Mouse (Mus musculus): ENCODE measurements around the gene Pim3.

Gene Pim3

DNA sequence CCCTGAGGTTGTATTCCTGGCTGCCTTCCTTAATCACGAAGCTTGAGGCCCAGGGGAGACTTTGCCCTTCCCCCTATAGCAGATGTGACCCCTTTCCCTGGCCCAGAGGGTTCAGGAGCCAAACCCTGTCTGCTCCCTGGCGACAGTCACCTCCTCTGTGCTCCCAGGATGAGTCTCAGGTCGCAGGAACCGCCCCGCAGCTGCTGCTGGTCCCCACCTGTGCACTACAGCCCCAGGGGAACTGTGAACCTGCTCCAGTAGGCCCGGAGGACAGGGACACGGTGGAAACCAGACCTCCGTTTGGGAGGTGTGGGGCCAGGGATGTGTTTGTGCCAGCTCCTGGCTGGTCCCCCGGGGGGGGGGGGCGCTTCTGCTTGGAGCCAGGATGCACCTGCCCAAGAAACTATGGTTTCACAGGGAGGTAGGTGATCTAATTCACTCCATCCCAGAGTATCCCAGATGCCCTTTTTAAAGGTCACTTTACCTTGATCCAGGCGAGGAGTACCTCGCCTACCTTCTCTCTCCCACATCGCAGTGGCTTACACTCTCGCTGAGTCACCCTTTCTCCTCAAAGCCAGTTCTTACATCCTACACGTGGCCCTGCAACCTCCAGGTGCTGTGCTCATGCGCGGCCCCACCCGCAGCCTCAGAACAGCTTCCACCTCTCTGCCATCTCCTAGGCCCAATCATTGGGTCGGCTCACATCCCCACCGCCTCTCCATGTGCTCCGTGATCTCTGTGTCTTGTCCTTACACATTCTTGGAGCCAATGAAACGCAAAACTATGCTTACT lies 19.5 kb downstream of the Pim3 start:
- DNase-seq (ENCODE audit: low read depth), result no peak

DNA sequence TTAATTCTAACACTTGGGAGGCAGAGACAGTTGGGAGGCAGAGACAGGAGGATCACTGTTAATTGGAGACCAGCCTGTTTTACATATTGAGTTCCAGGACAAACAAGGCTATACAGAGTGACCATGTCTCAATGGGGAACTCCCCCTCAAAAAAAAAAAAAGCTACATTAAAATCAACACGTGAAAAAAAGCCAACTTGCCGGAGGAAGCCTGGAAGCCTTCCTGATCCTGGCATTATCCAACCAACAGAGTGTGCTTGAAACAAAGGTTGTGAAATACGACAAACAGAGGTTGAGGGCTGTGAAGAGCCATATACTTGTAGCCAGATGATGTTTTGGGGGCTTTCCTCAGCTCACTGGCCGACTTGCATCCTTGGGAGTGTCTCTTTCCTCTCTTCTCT lies 20.9 kb downstream of the Pim3 start:
- no peak for DNase-seq (ENCODE audit: low read depth)

DNA sequence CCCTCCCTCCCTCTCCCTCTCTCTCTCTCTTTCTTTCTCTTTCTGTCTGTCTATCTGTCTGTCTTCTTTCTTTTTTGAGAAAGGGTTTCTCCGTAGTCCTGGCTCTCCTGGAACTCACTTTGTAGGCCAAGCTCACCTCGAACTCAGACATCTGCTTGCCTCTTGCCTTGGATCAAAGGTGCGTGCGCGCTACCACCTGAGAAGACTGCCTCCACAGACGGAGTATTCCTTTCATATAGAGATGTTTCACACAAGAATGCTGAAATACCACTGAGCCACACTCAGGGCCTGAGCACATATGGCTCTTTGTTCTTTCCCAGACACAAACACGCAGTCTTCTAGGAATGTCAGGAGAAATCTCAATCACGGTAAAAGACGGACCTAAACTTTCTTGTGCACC lies 21.4 kb downstream of the Pim3 start:
- no peak for DNase-seq (ENCODE audit: low read depth)

DNA sequence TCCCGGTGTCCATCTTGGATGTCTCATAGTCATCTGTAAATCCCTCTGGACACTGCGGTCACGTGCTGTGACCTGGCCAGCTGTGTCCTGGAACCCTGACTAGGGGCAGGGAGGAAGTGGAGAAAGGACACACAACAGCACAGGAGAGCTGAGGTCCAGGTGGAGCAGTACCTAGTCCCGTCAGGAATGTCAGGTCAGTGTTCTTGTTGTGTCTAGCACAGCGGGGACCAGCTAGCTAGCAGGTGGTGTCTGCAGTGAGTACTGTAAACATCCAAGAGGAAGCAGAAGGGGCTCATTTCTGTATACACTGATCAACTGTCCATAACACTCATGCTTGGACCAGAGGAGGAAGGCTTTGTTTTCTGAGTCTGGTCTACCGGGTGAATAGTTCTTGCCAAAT lies 23.4 kb downstream of the Pim3 start:
- DNase-seq (ENCODE audit: low read depth), result no peak

DNA sequence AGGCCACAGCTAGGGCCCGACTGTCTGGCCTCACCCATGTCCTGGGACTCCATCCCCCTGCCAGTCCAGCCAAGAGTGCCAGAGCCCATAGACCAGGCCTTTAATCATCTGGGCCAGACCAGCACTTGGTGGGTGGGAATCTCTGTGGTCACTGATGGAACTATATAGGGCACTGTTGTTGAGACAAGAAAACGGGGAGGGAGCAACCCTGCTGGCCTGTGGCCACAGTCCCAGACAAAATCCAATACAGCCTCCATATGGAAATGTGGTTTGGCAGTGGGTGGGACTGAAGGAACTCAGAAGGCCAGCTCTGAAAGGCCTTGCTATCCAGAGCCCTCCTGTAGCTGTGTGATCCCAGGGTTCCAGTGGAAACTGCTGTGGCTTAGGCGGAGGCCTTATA lies 27.0 kb downstream of the Pim3 start:
- no peak for DNase-seq (ENCODE audit: low read depth)

DNA sequence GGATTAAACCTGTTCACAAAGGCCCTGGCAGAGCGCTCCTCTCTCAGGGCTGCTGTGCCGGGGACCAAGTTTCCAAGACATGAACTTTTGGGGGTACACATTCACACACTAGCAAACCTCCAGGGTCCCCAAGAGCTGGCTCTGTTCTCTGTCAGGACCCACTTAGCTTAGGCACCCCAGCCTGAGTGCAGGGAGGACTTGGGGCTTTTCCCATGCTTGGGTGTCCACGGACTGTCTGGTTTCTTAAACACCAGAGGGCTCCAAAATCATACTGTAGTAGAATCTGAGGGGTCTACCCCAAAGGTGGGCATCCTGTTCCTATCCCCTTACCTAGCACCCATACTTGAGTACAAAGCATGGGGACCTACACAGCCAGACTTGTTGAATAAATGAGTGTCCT lies 28.0 kb downstream of the Pim3 start:
- no peak for DNase-seq (ENCODE audit: low read depth)

DNA sequence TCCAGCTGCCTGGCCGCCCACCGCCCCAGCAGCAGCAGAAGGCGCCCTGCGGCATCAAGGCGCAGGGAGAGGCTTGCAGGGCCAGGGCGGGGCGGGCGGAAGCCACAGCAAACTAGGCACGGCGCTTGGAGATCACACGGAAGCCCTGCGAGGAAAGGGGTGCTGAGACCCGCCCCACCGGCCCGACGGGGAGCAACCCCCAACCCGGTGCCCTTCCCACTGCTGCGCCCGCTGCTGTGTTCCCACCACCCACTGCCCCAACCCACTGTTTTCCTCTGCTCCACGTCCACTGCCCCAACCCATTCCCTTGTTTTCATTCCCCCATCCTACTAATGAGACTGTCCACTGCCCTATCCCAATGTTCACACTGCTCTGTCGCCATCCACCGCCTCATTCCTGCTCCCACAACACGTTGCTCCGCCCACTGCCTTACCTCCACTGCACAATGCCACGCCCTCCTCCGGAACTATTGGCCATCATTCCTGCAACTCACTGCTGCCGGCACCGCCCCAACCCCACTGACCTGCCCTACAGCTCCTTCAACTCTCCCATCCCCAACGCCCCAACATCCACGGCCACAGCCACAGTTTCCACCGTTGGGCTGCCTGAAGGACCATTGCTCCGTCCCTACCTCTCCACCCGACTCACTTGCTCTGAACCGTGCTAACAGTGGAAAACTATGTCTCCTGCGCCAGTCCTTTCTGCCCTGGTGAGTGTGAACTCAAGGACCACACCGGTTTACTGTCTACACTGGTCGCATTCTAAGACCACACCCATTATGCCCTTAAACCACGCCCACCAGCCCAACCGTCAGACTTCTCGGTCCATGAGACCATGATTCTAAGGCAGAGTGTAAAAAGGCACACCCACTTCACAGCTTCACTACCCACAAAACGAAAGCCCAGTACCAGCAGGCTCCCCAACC lies 29.0 kb downstream of the Pim3 start:
- DNase-seq (ENCODE audit: low read depth), result no peak

DNA sequence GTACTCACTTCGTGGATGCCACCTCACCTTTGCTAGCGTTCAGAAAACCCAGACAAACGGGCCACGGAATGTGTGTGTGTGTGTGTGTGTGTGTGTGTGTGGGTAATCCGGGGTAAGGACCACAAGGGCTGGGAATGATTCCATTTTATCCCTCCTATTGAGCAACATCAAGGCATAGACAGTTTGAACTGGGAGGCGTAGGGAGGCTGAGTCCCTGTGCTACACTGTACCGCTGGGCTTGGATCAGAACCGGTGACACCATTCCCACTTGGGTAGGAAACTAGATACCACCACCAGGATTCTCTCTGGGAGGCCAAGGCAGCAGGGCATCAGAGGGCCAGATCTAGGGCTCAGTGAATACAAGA lies 29.7 kb downstream of the Pim3 start:
- DNase-seq (ENCODE audit: low read depth), result no peak

DNA sequence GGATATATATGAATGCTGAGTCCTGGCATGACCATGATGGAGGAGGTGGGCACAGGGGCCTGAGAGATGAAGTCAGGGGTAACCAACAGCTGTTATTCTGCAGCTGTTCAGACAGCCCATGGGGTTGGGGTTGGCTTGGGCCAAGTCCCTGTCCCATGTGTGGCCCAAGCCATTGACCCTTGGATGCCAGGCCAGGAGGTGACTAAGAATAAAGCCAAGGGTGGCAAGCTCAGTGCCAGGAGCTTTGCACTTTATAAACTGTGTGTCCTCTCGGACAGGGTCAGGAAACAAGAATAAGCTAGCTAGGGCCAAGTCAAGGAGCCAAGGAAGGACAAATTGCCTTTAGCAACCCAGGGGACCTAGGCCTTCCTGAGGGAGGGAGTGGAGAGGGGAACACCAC lies 30.3 kb downstream of the Pim3 start:
- no peak for DNase-seq (ENCODE audit: low read depth)

DNA sequence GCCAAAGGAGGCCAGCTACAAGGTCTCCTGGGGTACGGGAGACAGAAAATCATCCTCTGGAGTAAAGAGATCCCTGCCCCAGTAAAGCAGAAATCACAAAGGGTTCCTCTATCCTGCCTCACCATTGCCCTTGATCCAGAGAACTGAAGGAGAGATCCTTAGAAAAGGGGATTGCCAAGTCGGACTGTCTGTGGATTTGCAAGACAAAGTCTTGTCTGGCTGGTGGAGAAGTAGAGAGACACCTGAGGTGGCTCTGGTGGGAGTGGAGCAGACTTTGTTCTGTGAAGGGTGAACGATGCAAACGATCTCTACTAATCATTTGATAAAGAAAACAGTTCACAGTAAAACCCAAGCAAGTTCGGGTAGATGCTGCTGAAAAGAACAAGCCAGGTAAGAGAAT lies 30.9 kb downstream of the Pim3 start:
- DNase-seq (ENCODE audit: low read depth), result no peak

DNA sequence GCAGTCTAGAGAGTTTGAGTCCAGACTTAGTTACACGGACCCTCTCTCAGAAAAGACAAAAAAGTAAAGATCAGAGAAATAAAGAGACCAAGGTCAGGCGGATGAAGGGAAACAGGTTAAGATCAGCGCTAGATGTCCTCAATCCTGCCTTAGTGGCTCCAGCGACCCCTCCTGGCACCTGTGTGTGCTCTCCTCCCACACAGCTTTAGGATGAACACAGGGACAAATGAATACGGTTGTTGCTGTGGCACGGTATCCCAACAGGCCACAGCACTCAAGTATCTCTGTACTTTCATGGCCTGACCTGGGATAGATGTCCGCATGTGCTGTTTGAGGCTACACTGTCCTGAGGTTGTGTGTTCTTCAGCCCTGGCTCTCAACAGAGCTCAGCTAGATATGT lies 33.1 kb downstream of the Pim3 start:
- DNase-seq (ENCODE audit: low read depth), result no peak

DNA sequence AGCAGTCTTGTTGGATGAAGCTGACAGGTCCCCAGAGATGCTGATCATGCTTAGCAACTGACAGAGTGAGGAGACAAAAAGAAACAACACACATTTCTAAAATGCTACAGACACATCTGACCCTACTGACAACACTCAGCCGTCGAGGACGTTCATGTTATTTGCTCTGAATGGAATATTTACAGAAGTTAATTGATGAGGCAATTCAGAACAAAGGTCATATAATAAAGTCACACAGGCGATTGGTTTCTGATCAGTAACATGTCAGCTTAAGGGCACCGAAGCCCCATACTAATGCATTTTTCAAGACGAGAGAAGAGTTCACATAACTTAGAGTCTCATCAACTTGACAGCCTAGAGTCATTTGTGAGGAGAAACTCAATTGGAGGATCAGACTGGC lies 33.9 kb downstream of the Pim3 start:
- DNase-seq (ENCODE audit: low read depth), result no peak

DNA sequence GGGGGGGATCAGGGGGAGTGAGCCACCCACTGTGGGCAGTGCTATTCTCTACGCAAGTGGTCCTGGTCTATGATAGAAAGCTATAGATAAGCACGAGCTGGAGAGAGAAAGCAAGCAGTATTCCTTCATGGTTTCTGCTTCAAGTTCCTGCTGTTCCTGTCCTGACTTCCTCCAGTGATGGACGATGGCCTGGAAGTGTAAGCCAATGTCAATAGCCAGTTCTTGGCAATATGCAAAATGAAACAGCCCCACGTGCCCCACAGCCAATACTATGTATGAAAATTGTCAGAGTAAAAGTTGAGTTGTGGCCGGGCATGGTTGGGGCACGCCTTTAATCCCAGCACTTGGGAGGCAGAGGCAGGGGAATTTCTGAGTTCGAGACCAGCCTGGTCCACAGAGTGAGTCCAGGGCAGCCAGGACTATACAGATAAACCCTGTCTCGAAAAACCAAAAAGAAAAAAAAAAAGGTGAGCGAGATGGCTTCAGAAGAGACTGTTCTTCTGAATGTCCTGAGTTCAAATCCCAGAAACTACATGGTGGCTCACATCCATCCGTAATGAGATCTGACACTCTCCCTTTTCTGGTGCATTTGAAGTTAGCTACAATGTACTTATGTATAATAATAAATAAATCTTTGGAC lies 34.5 kb downstream of the Pim3 start:
- DNase-seq (ENCODE audit: low read depth), result no peak

DNA sequence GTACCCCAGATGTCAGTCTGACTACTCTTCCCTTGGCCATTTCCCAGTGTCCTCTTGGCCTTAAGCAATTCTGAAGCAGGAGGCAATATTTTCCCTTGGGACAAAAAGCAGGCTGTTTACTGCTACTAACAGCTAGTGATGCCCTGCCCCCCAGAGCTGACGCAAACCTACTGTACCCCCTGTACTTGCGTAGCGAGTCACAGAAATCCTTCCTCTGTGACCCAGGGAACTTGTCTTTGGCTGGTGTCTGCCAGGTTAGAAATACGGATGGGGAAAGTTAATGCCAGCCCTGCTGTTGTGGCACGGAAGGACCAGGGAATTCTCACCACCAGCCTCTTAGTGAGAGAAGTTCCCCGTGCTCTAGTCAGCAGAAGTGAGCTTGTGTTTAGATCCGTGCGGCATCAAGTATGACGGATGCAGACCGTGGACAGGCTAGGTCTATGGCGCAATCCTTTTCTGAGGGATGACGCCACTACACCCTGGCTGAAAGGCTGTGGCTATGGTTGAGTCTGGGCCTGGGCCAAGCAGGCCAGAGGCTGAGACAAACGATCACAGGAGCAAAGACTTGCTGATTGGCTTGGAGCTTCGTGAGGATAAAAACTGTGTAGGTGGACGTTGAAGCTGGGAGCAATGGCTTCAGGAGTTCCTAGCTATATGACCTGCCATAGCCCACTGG lies 40.4 kb downstream of the Pim3 start:
- peak; percentile 70 for DNase-seq (ENCODE audit: low read depth)

DNA sequence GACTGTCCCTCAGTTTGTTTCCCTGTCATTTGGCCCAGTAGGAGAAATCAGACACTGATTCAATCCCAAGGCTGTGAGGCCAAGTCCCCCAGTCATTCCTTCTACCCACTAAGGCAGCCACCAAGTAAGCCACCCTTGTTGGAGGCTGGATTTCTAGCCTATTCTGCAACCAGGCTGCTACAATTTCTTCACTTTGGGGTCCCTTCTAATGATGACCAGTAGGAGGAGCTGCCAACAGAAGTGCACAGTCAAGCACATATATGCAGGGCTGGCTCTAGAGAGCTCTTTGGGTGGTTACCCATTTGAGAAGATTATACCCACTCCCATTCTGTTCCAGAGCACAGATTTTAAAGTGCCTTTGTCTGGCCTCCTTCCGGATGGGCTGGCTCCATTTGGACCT lies 41.1 kb downstream of the Pim3 start:
- peak; percentile 38 for DNase-seq (ENCODE audit: low read depth)

DNA sequence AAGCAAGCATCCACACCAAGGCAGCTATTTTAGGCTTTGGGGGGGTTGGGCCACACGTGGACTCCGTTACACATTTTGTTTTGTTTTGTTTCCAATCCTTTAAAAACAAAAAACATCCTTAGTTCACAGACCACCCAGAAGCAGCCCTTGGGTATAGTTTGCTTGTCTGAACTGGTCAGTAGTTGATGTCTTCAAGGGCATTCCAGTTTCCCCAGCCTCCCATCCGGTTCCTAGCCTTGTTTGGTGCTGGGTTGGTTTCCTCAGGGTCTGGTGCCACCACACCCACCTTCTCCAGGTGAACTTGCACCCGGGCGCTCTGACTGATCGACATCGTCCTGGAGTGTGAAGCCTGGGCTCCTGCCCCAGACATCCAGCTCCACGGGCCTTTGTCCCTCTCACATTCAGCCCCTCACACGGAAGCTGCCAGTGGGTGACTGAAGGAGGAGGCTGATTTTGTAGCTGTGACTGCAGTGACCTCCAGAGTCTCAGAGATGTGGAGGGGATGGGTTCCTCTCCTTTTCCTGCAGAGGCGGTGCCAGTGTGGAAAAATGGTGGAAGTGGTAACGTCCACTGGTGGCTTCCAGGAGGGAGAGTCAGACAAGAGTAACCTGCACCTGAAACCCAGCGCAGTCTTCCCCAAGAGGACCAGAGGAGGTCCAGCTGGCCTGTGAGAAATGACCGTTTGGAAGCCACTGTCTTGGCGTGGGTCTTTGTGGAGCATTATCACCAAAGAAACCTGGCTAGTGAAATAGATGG lies 42.2 kb downstream of the Pim3 start:
- DNase-seq (ENCODE audit: low read depth), result no peak

DNA sequence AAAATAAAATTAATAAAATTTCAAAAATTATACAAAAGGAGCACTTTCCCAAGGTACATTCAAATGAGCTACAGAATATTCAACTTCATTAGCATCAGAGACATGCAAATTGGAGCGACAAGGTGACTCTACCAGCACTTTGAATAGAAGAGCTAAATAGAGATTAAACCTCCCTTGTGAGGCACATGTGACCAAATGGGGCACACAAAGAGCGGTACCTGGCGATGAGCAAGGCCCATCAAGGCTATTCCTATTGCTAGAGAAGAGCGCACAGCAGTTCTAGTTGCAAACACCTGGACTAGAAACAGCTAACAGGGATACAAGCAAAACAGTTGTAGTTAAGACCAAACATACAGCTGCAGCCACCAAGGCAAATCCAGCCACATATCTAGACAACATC lies 44.4 kb downstream of the Pim3 start:
- DNase-seq (ENCODE audit: low read depth), result no peak

DNA sequence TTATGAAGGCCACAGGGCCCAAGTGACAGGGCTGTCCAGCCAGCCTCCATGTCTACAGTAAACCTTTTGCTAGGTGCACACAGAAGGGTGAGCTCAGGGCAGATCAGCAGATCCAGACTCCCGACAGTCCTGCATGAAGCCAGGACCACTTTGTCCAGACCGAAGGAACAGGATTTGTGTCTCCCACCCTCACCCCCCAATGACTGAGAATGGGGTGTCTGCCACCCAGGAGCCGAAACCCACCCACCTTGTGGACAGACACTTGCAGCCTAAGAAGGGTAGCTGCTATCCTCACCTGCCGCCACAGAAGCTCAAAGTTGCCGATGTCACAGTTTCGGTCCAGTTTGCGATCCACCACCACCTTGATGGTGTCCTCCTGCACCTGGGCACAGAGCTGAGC lies 53.1 kb downstream of the Pim3 start:
- DNase-seq (ENCODE audit: low read depth), result no peak

Measured in 416B (cell line).